Mouse (Mus musculus) left cerebral cortex, postnatal 14 days (tissue): ENCODE data around the gene Bzw1. TPM values are rescaled to one million over a fixed set of nuclear protein-coding genes. Genes with fewer than 3 reads are reported as not detected.
"Not testable (repeated sequence)": the region's sequence is repeated elsewhere in the genome, so short reads cannot be mapped to it uniquely, and the experiment has no call there.

Source experiments
- DNase-seq, 2 experiments: peaks; one replicate each; pipeline ENCODE4 v3.0.0; 2021 to 2022; ENCODE audit warnings: low spot score in 2 of 2, mixed read lengths in 1 of 2
- intact Hi-C: fragments of 180-260 bp; cut with DNase I; formaldehyde crosslinking; loops from one replicate; pipeline ENCODE4 v1.15.1; 2025
- long read RNA-seq, 2 experiments: library from polyadenylated mRNA; stranded (forward); transcript quantifications; one replicate each; pipeline ENCODE4 v2.0.0; 2021
- total RNA-seq, 2 experiments: library from RNA; stranded (reverse); gene quantifications; 2 replicates each; pipeline ENCODE4 v1.2.3; 2021

The Bzw1 gene
- 100 to 1,000 TPM; 208 to 225 TPM for total RNA-seq
- long read RNA-seq, experiment 1, transcript Bzw1-202 (12 exons, 1,492 nt), result minor isoform, 5 of 513 reads
- long read RNA-seq, experiment 1, transcript Bzw1-201 (12 exons, 3,876 nt), result major isoform, 467 of 513 reads
- long read RNA-seq, experiment 1, partial matches to known transcripts, result 31 of 513 reads
- long read RNA-seq, experiment 1, other reads (novel, unspliced or antisense), result 10 of 513 reads
- long read RNA-seq, experiment 2, transcript Bzw1-201 (12 exons, 3,876 nt), result major isoform, 393 of 422 reads
- long read RNA-seq, experiment 2, partial matches to known transcripts, result 20 of 422 reads
- long read RNA-seq, experiment 2, other reads (novel, unspliced or antisense), result 8 of 422 reads

DNA sequence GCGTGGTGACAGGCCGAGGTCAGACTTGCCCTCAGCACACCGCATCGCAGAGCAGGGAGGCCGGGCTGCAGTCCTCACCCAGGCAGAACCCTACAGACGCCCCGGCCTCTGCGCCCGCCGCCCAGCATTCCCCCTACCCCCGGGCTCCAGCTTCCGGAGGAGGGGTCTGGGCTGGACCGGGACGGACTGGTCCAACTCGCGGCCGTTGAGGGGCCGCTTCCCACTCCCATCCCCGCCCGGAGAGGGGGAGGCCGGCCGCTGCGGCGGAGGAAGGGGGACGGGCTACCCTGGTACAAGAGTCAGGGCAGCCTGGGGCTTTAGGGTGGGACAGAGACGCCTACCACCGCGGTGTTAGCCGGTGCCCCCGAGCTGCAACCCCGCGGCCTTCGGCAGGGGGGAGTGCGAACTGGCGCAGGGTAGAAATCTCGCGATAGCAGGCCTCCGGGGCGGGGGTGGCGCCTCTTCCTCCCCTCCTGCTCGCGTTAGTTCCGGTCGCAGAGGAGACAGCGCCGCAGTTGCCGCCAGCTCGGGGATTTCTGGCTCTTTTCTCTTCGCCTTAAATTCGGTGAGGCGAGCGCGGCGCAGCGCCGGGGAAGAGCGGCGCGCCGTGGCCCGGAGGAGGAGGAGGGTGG, at the start of gene Bzw1:
Bzw1 (plus strand) TSS at position 247 of the 632 bp plus-strand sequence.
- intact Hi-C loops, result no loop called here
- peak; percentile 92 for DNase-seq

DNA sequence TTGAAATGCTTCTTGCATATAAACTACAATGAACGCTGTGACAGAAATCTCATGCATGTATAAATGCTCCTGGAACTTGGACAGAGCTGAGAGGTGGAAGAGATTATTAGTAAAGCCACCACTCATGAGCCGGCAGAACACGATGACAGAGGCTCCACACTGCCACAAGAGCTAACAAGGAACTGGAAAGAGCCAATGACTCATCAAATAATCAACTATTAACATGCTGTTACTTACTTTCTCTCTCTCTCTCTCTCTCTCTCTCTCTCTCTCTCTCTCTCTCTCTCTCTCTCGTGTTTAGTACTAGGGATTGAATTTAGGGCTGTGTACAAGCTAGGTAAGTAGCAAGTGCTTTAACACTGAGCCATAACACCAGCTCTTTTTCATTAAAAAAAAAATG, 48.8 kb upstream of the Bzw1 start:
- DNase-seq, result no peak
- intact Hi-C loops, result no loop called here

DNA sequence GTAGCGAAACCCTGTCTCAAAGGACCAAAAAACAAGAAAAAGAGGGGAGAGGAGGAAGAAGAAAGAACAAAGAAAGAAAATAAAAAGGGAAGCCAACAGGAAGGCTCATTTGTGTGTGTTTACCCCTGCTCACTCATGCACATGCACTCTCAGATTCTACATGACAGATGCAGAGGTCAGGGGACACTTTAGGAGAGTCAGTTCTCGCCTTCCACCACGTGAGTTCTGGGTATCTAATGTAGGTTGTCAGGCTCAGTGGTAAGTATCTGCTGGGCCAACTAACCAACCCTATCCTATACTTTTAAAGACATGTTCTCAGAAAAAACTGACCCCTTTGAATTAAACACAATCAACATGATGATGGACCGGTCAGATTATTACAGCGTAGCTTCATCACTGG, 48.1 kb upstream of the Bzw1 start:
- intact Hi-C loops, result no loop called here
- no peak for DNase-seq

DNA sequence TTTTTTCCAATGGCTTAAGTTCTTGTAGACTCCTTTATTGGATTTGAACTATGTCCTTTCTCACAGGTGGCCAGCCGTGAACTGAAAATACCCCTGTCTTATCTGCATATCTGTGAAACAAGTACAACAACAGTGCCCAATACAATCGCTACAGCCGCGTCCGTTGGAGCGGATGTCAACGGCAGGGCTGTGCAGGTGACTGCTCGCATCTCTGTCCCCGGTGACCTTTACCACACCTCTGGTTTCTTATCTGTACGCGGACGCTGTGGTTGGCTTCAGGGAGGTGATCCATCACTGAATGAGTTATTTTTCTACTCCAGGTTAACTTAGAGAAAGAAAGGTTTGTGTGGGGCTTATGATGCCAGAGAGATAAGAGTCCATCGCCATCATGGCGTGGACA, 46.5 kb upstream of the Bzw1 start:
- DNase-seq, result no peak
- intact Hi-C loops, result no loop called here

DNA sequence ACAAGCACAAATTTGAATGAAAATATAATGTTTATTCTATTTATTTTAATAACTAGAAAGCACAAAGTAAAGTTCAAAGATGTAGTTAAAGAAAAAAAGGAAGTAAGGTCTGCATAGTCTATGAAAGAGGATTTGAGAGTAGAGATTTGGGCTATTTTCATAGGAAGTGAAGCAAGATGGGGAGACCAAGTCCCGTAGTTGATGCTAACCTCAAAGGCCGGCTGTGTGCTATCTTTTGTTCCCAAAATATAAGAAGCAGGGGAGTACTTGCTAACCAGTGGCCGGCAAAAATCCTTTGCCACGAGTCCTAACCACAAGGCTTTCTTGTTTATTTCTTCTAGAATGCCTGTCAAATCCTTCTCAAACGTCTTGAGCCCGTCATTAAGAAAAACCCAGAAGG, 44.0 kb upstream of the Bzw1 start:
- intact Hi-C loops, result no loop called here
- no peak for DNase-seq

DNA sequence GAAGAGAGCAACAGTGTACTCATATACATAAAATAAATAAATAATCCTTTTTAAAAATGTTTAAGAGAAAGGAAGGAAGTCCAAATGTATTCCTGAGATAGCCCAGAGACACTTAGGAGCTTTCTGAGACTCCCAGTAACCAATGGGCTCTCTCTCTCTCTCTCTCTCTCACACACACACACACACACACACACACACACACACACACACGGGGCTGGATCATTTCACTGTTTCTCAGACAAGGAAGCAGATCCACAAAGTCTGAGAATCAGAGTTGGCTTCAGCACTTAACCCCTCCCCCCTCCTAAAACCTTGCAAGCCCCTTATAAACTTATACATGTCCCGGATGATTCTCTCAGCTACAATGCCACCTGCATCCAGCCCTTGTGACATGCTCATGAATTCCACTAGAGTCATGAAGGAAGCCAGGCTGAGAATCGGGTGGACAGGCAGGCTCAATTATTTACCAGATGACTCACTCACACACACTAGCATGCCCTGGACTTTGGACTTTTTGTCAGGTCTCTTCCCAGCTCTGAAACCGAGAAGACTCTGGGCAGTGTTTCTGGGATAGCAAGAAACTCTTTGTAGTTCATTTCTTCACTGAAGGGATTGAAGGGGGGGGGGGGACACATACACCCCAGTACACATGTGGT, 39.3 kb upstream of the Bzw1 start:
- DNase-seq, result no peak

DNA sequence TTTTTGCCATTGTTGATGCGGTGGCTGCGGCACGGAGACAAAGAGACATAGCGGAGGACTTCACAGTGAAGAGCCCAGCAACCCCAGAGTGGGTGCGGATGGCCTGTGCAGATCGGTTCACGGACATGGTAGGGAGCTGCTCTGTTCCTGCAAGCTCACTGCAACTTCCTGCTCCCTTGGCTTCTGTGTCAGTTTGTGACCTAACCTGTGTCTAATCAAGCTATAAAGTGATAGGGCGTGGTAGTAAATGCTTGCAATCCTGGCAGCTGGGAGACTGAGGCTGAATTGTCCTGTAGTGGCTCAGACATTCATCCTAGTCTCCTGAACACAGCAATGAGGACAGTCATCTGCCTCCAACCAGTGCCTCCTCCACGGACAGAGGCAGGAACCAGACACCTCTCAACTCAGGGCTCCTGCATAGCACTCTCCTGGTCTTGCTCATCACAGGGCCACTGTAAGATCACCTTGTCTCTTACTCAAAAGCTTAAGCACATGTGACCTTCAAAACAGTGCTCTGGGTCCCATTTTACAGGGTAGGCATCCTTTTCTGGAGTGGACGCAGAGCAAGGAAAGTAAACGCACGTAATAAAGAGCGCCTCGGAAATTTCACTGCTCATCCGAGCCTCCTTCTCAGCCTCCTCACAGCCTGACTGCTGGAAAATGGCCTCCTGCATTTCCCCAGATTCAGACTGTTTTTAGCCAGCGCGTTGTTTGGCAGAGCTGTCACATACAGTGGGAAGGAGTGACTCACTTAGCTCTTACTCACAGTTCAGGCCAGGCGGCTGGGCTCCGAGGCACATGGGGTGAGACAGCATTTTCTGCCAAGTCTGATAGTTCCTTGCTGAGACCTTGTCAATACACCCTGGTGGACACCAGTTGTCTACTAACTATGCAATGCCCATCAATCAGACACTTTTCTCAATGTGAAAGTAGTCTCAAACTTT, 33.5 kb upstream of the Bzw1 start:
- peak; percentile 55 to 56 for DNase-seq
- intact Hi-C loops, result no loop called here

More for the DNA sequence above, 39.3 kb upstream of the Bzw1 start:
- intact Hi-C loops, result no loop called here

DNA sequence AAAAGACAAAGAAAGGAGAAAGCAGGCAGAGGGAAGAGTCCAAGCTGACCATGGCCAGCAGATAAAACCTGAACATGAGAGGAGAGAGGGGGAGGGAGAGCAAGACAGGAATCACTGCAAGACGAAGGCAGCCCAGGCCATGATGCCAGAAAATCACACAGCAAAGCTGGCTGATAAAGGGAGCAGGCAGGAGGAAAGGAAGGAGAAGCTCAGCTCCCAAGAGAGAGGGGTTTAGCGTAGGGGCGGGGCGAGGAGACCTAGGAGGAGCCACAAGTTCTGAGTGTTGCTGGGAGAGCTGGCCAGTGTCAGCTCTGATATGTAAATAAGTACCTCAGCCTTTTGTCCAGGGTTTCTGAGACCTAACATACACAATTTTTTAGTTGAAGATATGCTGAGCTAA, 30.4 kb upstream of the Bzw1 start:
- intact Hi-C loops, result no loop called here
- no peak for DNase-seq

DNA sequence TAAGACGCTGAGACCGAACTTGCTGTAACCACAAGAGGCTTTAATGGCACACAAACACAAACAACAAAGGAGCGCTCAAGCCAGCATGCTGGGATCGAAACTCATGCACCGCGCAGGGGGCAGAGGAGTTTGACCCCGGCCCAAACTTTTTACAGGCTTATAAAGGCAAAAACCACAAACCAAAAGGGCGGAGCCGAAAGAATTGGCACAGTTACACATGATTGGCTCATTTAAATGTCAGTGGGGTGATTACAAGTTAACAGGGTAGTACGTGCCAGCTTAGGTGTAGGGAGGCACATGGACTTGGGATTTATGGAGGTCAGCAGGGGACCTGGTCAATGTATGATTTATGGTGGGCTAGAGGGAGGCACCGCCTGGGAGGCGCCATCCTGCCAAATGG, 28.1 kb upstream of the Bzw1 start:
- DNase-seq, result no peak
- intact Hi-C loops, result no loop called here

DNA sequence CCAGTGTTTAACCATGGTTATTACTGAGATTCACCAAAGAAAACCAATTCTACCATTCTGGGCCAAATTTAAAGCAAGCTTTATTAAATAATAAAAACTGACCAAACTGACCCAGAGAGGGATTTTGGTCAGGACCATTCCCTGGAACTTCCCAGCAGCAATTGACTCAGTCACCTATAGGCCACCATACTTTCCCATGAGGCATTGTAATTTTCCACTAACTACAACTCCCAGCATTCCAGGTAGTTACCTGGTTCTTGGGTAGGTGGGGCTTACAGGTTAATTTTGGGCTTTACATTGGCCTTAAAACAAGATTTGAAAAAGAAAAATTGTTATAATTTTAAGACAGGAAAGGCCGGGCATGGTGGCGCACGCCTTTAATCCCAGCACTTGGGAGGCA, 26.9 kb upstream of the Bzw1 start:
- intact Hi-C loops, result no loop called here
- DNase-seq, result no peak

DNA sequence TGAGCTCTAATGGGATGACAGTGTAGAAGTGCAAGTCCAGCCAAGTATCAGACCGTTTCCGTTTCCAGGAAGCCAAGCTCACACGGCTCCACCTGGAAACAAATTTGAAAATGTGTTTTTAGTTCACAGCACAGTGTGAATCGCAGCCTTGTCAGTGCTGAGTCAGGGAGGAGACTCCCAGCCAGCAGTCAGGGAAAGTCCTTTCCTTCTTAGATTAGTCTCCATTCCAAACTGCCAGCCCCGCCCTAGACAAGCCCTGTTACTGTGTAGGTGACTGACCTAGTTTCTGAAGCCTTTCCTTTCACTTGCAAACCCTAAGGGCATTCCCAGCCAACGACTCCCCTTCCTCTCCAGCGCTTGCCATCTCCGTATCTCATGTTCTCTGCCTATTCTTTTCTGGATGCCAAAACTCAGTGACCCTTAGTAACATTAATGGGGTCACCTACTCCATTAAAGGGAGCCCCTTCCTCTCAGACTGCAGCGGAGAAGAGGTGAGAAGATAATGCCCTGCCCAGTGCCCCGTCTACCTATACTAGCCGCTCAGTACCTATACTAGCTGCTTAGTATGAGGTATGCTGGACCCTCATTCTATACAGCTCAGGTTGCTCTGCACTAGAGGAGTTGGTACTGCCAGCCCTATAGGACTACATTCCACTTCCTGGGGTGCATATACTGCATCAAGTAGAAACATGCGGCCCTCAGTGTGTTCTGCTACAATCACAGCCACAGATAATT, 25.8 kb upstream of the Bzw1 start:
- intact Hi-C loops, result no loop called here
- DNase-seq, result peak in 1 of 2 experiments; percentile 14

DNA sequence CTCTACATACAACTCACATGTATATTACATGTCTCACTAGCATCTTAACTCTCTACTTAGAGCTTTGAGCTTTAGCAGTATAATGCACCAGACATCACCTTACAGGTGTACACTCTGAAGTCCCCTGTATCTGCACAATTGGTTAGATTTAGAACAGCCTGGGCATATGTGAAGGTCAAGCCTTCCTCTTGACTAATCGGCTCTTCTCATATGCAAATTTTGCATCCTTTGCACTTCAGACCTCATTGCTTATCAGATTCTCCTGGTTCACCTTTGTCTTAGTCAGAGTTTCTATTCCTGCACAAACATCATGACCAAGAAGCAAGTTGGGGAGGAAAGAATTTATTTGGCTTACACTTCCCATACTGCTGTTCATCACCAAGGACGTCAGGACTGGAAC, 23.0 kb upstream of the Bzw1 start:
- intact Hi-C loops, result no loop called here
- DNase-seq, result no peak

DNA sequence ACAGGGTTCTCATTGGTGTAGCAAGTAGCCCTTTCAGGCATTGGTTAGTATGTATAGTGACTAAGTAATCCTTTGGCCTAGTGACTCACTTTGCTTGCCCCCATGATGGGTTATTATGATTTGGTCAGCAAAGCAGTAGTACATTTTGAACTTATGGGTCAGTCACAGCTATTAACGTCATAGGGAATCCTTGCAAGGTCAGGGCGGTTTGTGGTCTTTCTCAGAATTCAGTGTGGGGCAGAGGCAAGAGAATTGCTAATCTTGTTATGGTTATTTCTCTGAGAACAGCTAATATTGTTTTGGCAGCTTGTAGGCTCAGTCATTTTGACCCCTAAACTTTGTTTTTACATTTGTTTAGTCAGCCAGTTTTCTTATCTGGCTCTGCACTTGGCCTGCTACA, 18.4 kb upstream of the Bzw1 start:
- intact Hi-C loops, DNase-seq: not testable (repeated sequence)

DNA sequence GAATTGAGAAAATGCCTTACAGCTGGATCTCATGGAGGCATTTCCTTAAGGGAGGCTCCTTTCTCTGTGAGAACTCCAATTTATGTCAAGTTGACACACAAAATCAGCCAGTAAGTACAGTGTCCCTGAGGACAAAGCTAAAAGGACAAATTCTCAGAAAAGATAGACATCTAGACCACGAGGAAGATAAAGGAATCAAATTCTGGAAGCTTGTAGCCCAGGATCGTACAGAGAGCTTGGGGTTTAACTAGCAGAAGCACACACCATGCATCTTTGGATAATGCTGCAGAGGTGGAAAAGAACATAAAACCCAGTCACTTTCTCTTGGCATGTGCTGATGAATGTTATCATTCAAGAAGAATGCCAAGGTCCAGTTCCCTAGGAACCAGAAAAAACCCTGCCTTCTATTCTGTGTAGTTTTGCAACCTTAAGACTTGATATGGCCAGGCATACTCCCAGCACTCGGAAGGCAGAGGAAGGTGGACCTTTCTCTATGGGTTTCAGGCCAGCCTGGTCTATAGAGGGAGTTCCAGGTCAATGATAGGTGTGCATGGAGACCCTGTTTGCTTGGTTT, 17.0 kb upstream of the Bzw1 start:
- no peak for DNase-seq
- intact Hi-C loops, result no loop called here

DNA sequence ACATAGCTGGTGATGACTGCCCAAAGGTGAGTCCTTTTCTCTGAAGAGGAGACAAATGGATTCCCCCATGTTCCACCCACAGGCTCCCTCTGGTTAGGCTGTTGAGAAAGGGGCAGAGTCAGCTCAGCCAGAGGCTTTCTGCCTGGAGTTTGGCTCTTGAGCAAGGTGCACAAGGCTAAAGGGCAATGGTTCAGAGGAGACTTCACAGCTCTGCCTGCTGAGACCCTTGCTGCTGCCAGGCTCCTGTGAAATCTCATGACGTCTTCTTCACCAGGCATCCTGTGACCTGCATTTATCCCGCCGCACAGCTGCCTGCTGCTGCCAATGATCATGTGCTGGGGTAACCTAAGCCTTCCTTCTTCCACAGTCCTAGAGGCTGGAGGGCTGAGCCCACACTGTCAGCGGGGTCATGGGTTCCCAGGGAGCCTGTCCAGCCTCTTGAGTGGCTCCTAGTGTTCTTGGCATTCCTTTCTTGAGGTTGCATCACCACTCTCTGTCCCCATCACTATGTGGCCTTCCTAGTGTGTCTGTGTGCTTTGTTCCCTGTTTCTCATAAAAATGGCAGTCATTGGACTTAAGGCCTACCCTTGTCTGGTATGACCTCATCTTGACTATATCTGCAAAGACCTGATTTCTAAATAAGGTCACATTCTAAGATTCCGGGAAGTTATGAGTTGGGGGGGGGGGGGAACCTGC, 10.0 kb upstream of the Bzw1 start:
- intact Hi-C loops, result no loop called here

DNA sequence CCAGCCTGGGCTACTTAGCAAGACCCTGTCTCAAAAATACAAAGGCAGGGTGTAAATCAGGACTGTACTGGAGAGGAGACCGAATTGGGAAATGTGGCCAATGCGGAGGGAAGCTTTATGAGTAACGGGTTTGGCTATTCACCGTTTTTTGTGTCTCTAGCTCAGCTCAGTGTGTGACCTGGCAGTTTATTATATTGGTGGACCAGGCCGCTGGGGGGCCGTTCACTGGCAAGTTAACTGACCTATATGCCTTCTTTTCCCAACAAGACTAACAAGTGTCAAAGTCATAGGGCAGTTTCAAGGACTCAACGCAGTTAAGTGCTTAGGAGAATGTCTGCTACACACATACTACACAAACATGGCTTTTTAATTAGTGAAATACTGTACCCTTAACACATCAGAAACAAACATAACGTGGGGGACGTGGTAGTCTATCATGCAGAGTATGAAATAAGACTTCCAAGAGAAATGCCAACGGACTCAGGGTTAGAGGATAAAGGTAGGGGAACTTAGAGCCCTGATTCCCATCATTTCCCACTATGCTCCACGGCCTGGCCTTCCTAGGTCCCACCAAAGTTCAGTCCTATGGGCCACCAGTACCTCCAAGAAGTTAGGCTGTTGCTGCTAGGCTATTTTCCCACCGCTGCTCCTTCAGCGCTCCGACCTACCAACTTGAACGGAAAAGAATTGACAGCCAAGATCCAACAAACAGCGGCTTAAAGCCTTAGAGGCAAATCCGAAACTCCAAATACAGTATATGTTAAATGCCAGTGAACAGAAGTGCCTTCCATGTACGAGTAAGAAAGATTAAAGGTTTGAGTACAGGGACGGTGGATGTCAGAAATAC, 1.1 kb upstream of the Bzw1 start:
- no peak for DNase-seq
- intact Hi-C loops, result no loop called here

More for the DNA sequence above, 10.0 kb upstream of the Bzw1 start:
- DNase-seq, result no peak

DNA sequence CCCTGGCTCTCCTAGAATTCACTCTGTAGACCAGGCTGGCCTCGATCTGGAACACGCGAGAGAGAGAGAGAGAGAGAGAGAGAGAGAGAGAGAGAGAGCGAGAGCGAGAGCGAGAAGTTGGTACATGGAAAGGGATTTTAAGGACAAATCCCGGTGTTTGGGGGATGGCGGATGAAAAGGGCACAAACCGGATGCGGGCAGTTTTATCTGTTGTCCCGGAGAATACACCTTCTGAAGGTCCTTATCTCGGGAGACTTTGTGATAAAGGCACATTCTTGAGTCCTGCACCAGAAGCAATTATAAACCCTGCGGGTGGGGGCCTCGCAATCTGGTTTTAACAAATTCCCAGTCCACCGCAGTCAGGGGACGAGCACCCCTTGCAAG, 438 bp upstream of the Bzw1 start:
- intact Hi-C loops, result no loop called here
- DNase-seq, result peak in 1 of 2 experiments; percentile 57
